Mouse (Mus musculus): ENCODE data around the gene Rnf11. TPM values are rescaled to one million over a fixed set of nuclear protein-coding genes. Genes with fewer than 3 reads are reported as not detected.

Rnf11 gene
- polyA plus RNA-seq, 1 experiment from 2014 or later = 52.4 TPM

Other genes starting within 250 kb of the Rnf11 start
- 45.9 and 51.1 TPM in 2 replicates for gene Eps15, start 204.5 kb downstream of the Rnf11 start, polyA plus RNA-seq (2016; fragmentation: Nextera tagmentation; extraction: Ambion mirVana)
- gene Ttc39a, start 78.1 kb downstream of the Rnf11 start, polyA plus RNA-seq (2016; fragmentation: Nextera tagmentation; extraction: Ambion mirVana) = 3.6 and 4.2 TPM in 2 replicates
- not detected in 2 replicates for gene 4930522H14Rik, start 46.6 kb upstream of the Rnf11 start, polyA plus RNA-seq (2016; fragmentation: Nextera tagmentation; extraction: Ambion mirVana)
- 7.4 and 9.8 TPM in 2 replicates for gene Cdkn2c, start 182.5 kb upstream of the Rnf11 start, polyA plus RNA-seq (2016; fragmentation: Nextera tagmentation; extraction: Ambion mirVana)
- 34.1 and 36.4 TPM in 2 replicates for gene Faf1, start 191.9 kb upstream of the Rnf11 start, polyA plus RNA-seq (2016; fragmentation: Nextera tagmentation; extraction: Ambion mirVana)